Mouse (Mus musculus): ENCODE measurements around the gene Chrna9. TPM values are rescaled to one million over a fixed set of nuclear protein-coding genes. Genes with fewer than 3 reads are reported as not detected.
A peak's percentile ranks its signal among the peaks of the same experiment; 100 is the strongest.

The Chrna9 gene
- total and polyA plus RNA-seq, 3 experiments, result 0.57 TPM; not detected in 2

DNA sequence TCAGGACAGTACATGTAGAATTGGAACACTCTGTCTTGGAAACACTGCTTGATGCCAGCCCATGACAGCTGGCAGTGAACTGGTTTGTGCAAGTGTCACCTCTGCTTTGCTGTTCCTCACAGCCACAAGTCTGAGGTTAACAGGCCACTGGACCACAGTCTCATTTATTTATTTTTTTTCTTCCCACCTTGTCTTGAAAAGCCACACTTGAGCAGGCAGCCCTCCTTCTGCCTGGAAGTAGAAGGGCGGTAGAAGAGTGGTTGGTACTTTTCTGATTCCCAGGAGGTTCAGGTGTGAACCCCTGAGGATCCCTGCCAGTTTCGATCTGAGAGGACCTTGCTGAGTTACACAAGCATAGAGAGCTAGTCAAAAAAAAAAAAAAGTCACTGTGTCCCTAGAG lies 957 bp upstream of the Chrna9 start:
- H3K27ac ChIP-seq (ENCODE audit: insufficient read depth, low read depth), result no peak overlapping the region
- peaks cover 2% of the 10 kb centered on the region for H3K27me3 ChIP-seq (replicated peaks)
- no peak for TF ChIP-seq ZMIZ1 (IDR thresholded peaks at IDR 0.05; ENCODE audit: low read depth, low read length)
- TF ChIP-seq MAZ (IDR thresholded peaks at IDR 0.05; ENCODE audit: low read depth, low read length), result no peak
- TF ChIP-seq POLR2AphosphoS2 (IDR thresholded peaks at IDR 0.05; ENCODE audit: low read depth, low read length), result no peak
- TF ChIP-seq USF1 (IDR thresholded peaks at IDR 0.05; ENCODE audit: low read depth, low read length), result no peak
- TF ChIP-seq POLR2A (IDR thresholded peaks at IDR 0.05; ENCODE audit: low read depth, low read length), result no peak
- no peak for TF ChIP-seq RCOR1 (conservative IDR thresholded peaks at IDR 0.05; ENCODE audit: low read depth, low read length)
- peak; percentile 46 for TF ChIP-seq BHLHE40 (IDR thresholded peaks at IDR 0.05; ENCODE audit: low read depth, low read length)
- TF ChIP-seq MAX (IDR thresholded peaks at IDR 0.05; ENCODE audit: low read length), result no peak
- no peak for TF ChIP-seq RAD21 (IDR thresholded peaks at IDR 0.05; ENCODE audit: low read depth, low read length)
- TF ChIP-seq ZKSCAN1 (IDR thresholded peaks at IDR 0.05; ENCODE audit: borderline replicate concordance, low read depth, low read length), result no peak
- TF ChIP-seq MAFK (IDR thresholded peaks at IDR 0.05; ENCODE audit: insufficient replicate concordance, low read length), result peak; percentile 47; the same call in 1 of the 2 replicates
- TF ChIP-seq CTCF (conservative IDR thresholded peaks at IDR 0.05 in 1 of 2, IDR thresholded peaks at IDR 0.05 in 1 of 2; ENCODE audit: low read depth in 2 of 2, low read length in 2 of 2), result no peak
- TF ChIP-seq SIN3A (IDR thresholded peaks at IDR 0.05; ENCODE audit: low read length), result no peak
- peak; percentile 54 for TF ChIP-seq EP300 (IDR thresholded peaks at IDR 0.05; ENCODE audit: low read length)
- no peak for TF ChIP-seq HCFC1 (IDR thresholded peaks at IDR 0.05; ENCODE audit: low read depth, low read length)
- TF ChIP-seq IRF4 (IDR thresholded peaks at IDR 0.05; ENCODE audit: low read depth, low read length), result peak; percentile 62; the same call in 1 of the 2 replicates
- peak; percentile 93 for TF ChIP-seq ZNF384 (IDR thresholded peaks at IDR 0.05; ENCODE audit: low read depth, low read length)
- no peak for TF ChIP-seq CHD2 (IDR thresholded peaks at IDR 0.05; ENCODE audit: low read length)
- TF ChIP-seq ETS1 (conservative IDR thresholded peaks at IDR 0.05; ENCODE audit: low read depth, low read length), result peak; percentile 51
- peaks cover 20 to 72% of the 10 kb centered on the region in 2 experiments for H3K4me1 ChIP-seq (ENCODE audit: control insufficient read depth in 1 of 2, insufficient read depth in 2 of 2)
- H3K9ac ChIP-seq (ENCODE audit: insufficient read depth, low read depth), result no peak overlapping the region
- H3K4me3 ChIP-seq (replicated peaks in 1 of 3; ENCODE audit: low read depth in 2 of 3, low read length in 2 of 3, poor library complexity in 1 of 3), result no peak overlapping the region
- peaks cover 7% of the 10 kb centered on the region for H3K9me3 ChIP-seq (replicated peaks; ENCODE audit: low read length)
- in situ Hi-C loops (cut with MboI; ENCODE audit: low pct_ligation_motif_present, low pct_unique_long_range_greater_than_20kb, low sequenced_read_pairs), result loop anchor here (10.0 kb wide), 1 partner anchor 99 kb away; no protein-coding TSS in a partner anchor
- no peaks in the 10 kb centered on the region for H3K79me2 ChIP-seq (replicated peaks; ENCODE audit: control insufficient read depth, extremely low read depth, insufficient read depth, poor library complexity, severe bottlenecking)
- H3K4me2 ChIP-seq (ENCODE audit: insufficient read depth, low read depth, poor library complexity, severe bottlenecking), result no peak overlapping the region
- H3K36me3 ChIP-seq (replicated peaks in 1 of 2; ENCODE audit: control insufficient read depth in 1 of 2, insufficient read depth in 1 of 2, low read length in 1 of 2), result no peaks in the 10 kb centered on the region
- dilution Hi-C loops (cut with MboI; ENCODE audit: extremely low pct_ligation_motif_present, extremely low pct_unique_long_range_greater_than_20kb, low sequenced_read_pairs), result no loop called here
- DNase-seq (ENCODE audit: extremely low read depth), result peak; percentile 66

DNA sequence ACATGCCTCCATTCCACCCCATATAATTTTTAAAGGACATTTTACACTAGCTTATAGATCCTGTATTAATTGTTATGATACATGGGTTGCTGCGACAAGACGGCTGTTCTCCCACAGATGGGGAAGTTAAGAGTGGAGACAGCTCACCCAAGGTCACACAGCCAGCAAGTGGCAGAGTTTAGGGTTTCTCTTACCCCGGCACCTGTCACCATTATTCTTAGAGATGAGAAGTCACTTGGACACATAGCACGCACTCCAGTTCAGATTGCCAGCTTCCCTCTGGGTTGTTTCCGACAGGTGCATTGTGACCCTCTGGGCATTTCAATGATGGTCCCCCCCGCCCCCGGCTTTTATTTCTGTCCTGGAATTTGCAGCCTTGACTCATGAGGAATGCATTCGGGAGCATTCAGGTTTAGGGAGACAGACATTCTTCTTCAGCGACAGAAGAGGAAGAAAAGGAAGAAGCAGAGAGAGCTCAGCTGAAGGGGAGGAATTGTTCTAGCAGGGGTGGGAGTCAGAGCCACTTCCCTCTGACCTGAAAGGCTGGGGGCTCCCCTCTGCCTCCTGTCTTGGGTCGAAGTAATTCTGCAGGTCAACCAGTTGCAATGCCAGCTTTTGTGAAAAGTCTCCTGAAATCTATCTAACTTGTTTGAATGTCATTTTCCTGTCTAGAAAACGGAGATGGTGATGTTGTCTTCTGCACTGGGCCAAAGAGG lies 2.4 kb downstream of the Chrna9 start:
- Histone ChIP-seq H3K9ac (ENCODE audit: insufficient read depth, low read depth) (no peak overlapping the region), H3K27ac (ENCODE audit: insufficient read depth, low read depth) (no peak overlapping the region), H3K4me1 (ENCODE audit: control insufficient read depth in 1 of 2, insufficient read depth in 2 of 2) (peaks cover 11 to 45% of the 10 kb centered on the region in 2 experiments), H3K27me3 (replicated peaks) (peaks cover 2% of the 10 kb centered on the region), H3K4me2 (ENCODE audit: insufficient read depth, low read depth, poor library complexity, severe bottlenecking) (no peak overlapping the region), H3K36me3 (replicated peaks in 1 of 2; ENCODE audit: control insufficient read depth in 1 of 2, insufficient read depth in 1 of 2, low read length in 1 of 2) (no peaks in the 10 kb centered on the region), H3K79me2 (replicated peaks; ENCODE audit: control insufficient read depth, extremely low read depth, insufficient read depth, poor library complexity, severe bottlenecking) (no peaks in the 10 kb centered on the region), H3K9me3 (replicated peaks; ENCODE audit: low read length) (peaks cover 6% of the 10 kb centered on the region), H3K4me3 (replicated peaks in 1 of 3; ENCODE audit: low read depth in 2 of 3, low read length in 2 of 3, poor library complexity in 1 of 3) (no peak overlapping the region)
- DNase-seq (ENCODE audit: extremely low read depth), result no peak
- in situ Hi-C loops (cut with MboI; ENCODE audit: low pct_ligation_motif_present, low pct_unique_long_range_greater_than_20kb, low sequenced_read_pairs) (loop anchor here (10.0 kb wide), 1 partner anchor 102 kb away; no protein-coding TSS in a partner anchor), dilution Hi-C loops (cut with MboI; ENCODE audit: extremely low pct_ligation_motif_present, extremely low pct_unique_long_range_greater_than_20kb, low sequenced_read_pairs) (no loop called here)
- TF ChIP-seq EP300 (IDR thresholded peaks at IDR 0.05; ENCODE audit: low read length) (no peak), E2F4 (IDR thresholded peaks at IDR 0.05; ENCODE audit: insufficient replicate concordance, low read depth, low read length) (no peak), ZC3H11A (IDR thresholded peaks at IDR 0.05; ENCODE audit: low read depth, low read length) (no peak), ETS1 (conservative IDR thresholded peaks at IDR 0.05; ENCODE audit: low read depth, low read length) (no peak), ZKSCAN1 (IDR thresholded peaks at IDR 0.05; ENCODE audit: borderline replicate concordance, low read depth, low read length) (no peak), MAFK (IDR thresholded peaks at IDR 0.05; ENCODE audit: insufficient replicate concordance, low read length) (no peak), UBTF (IDR thresholded peaks at IDR 0.05; ENCODE audit: low read depth, low read length) (no peak), MXI1 (IDR thresholded peaks at IDR 0.05; ENCODE audit: low read depth, low read length) (no peak), JUND (conservative IDR thresholded peaks at IDR 0.05; ENCODE audit: low read depth, low read length) (no peak), RAD21 (IDR thresholded peaks at IDR 0.05; ENCODE audit: low read depth, low read length) (no peak), TCF12 (IDR thresholded peaks at IDR 0.05; ENCODE audit: low read depth, low read length) (no peak), NELFE (IDR thresholded peaks at IDR 0.05; ENCODE audit: low read depth, low read length) (no peak)
